In genomic region chr11:120072986-120073647, GRCm38 (mm10) we compare ENCODE assay signal across 19 mouse cellular contexts. TPM values are rescaled to one million over a fixed set of nuclear protein-coding genes. Genes with fewer than 3 reads are reported as not detected.
DNase-seq lines count a peak whose midpoint lies in the region; ATAC-seq and TF ChIP-seq lines count a peak whose summit lies in the region.
"Had no signal": no experiment of that assay in that cellular context is flagged by ENCODE, and none has a peak within 500 bp of the region (broad histone marks: within the 10 kb centered on the region; RNA-seq: fewer than 3 reads in every experiment).

No protein-coding gene starts in this region.

- H3K4me2 ChIP-seq in heart, postnatal 0 days (ENCODE audit: low read depth, low read length) = no peak overlapping the region
- H3K4me2 ChIP-seq in liver, postnatal 0 days (ENCODE audit: low read depth, low read length) = no peak overlapping the region
- H3K4me2 ChIP-seq in liver, embryonic 11.5 days = no peak overlapping the region
- H3K4me2 ChIP-seq: forebrain, embryonic 12.5 days; limb, embryonic 15.5 days; lung, embryonic 15.5 days; neural tube, embryonic 13.5 days had no signal

- no peaks in the 10 kb centered on the region for H3K4me1 ChIP-seq in heart, postnatal 0 days (ENCODE audit: control insufficient read depth, insufficient read depth)
- no peaks in the 10 kb centered on the region for H3K4me1 ChIP-seq in liver, postnatal 0 days (ENCODE audit: insufficient read depth)
- H3K4me1 ChIP-seq in liver, embryonic 11.5 days (replicated peaks; ENCODE audit: control insufficient read depth, insufficient read depth, low read length) = no peaks in the 10 kb centered on the region
- H3K4me1 ChIP-seq: lung, embryonic 15.5 days had no signal

- TF ChIP-seq EP300 in heart, postnatal 0 days (IDR thresholded peaks at IDR 0.05; ENCODE audit: low read depth) = no peak
- no peak for TF ChIP-seq EP300 in liver, postnatal 0 days (IDR thresholded peaks at IDR 0.05; ENCODE audit: low read depth)

- H3K27ac ChIP-seq in heart, postnatal 0 days (ENCODE audit: low read depth) = no peak overlapping the region
- no peak overlapping the region for H3K27ac ChIP-seq in liver, postnatal 0 days (ENCODE audit: low read depth)
- H3K27ac ChIP-seq in liver, embryonic 11.5 days (ENCODE audit: low read depth, low read length) = no peak overlapping the region
- H3K27ac ChIP-seq: forebrain, embryonic 12.5 days; limb, embryonic 15.5 days; lung, embryonic 15.5 days; neural tube, embryonic 13.5 days had no signal

- DNase-seq in heart, postnatal 0 days (ENCODE audit: low spot score) = no peak
- no peak for DNase-seq in heart, postnatal 25 days (ENCODE audit: low spot score)
- DNase-seq in liver, postnatal 0 days = no peak
- DNase-seq in liver, embryonic 11.5 days (ENCODE audit: low spot score) = no peak
- DNase-seq in ES-CJ7 (ENCODE audit: low read depth, low spot score) = peak; percentile 36
- DNase-seq in frontal cortex, postnatal 25 days (ENCODE audit: low spot score in 2 of 2) = no peak
- DNase-seq: B cell, adult 2 months; cerebellum, adult 9-11 months; heart, adult 18-20 months; kidney, adult 9 months; right cerebral cortex, postnatal 25 days; thymus, postnatal 36 days had no signal

- H3K27me3 ChIP-seq in heart, postnatal 0 days (ENCODE audit: control insufficient read depth, insufficient read depth, low read length) = no peaks in the 10 kb centered on the region
- H3K27me3 ChIP-seq in liver, postnatal 0 days (ENCODE audit: insufficient read depth, low read length) = no peaks in the 10 kb centered on the region
- H3K27me3 ChIP-seq in liver, embryonic 11.5 days (replicated peaks; ENCODE audit: control insufficient read depth, insufficient read depth, low read length) = no peaks in the 10 kb centered on the region
- H3K27me3 ChIP-seq: forebrain, embryonic 12.5 days; limb, embryonic 15.5 days; lung, embryonic 15.5 days; neural tube, embryonic 13.5 days had no signal

- no peaks in the 10 kb centered on the region for H3K9me3 ChIP-seq in heart, postnatal 0 days (replicated peaks; ENCODE audit: control insufficient read depth, low read length)
- no peaks in the 10 kb centered on the region for H3K9me3 ChIP-seq in liver, postnatal 0 days (ENCODE audit: low read length)
- no peaks in the 10 kb centered on the region for H3K9me3 ChIP-seq in liver, embryonic 11.5 days (ENCODE audit: control insufficient read depth, low read length)
- H3K9me3 ChIP-seq: forebrain, embryonic 12.5 days; limb, embryonic 15.5 days; lung, embryonic 15.5 days; megakaryocyte, embryonic 14.5 days; neural tube, embryonic 13.5 days had no signal

- intact Hi-C loops in heart, postnatal 25 days (cut with DNase I) = no loop called here

- H3K9ac ChIP-seq in heart, postnatal 0 days (replicated peaks; ENCODE audit: low read depth, low read length) = no peak overlapping the region
- H3K9ac ChIP-seq in liver, postnatal 0 days (replicated peaks) = no peak overlapping the region
- H3K9ac ChIP-seq in liver, embryonic 11.5 days (ENCODE audit: low read depth, low read length) = no peak overlapping the region
- H3K9ac ChIP-seq: forebrain, embryonic 12.5 days; limb, embryonic 15.5 days; lung, embryonic 15.5 days; neural tube, embryonic 13.5 days had no signal

- TF ChIP-seq CTCF in heart, postnatal 0 days (IDR thresholded peaks at IDR 0.05; ENCODE audit: low read depth) = peak; percentile 23
- TF ChIP-seq CTCF in liver, postnatal 0 days (IDR thresholded peaks at IDR 0.05; ENCODE audit: low read depth) = peak; percentile 46

- H3K36me3 ChIP-seq in heart, postnatal 0 days (replicated peaks; ENCODE audit: control insufficient read depth, insufficient read depth, low read length) = peaks cover 48% of the 10 kb centered on the region
- peaks cover 8% of the 10 kb centered on the region; the same call in 1 of the 2 replicates for H3K36me3 ChIP-seq in liver, postnatal 0 days (replicated peaks; ENCODE audit: insufficient read depth, low read length)
- peaks cover 16% of the 10 kb centered on the region for H3K36me3 ChIP-seq in liver, embryonic 11.5 days (ENCODE audit: control insufficient read depth, insufficient read depth, low read length)

- H3K4me3 ChIP-seq in heart, postnatal 0 days (ENCODE audit: low read depth, low read length) = no peak overlapping the region
- H3K4me3 ChIP-seq in liver, postnatal 0 days (ENCODE audit: low read depth, low read length) = no peak overlapping the region
- H3K4me3 ChIP-seq in liver, embryonic 11.5 days (ENCODE audit: low read depth, low read length) = no peak overlapping the region
- H3K4me3 ChIP-seq: forebrain, embryonic 12.5 days; limb, embryonic 15.5 days; lung, embryonic 15.5 days; megakaryocyte, embryonic 14.5 days; neural tube, embryonic 13.5 days had no signal

- no peak for ATAC-seq in heart, postnatal 0 days (ENCODE audit: insufficient read depth, low read depth)
- peak; percentile 37; the same call in 1 of the 2 replicates for ATAC-seq in liver, postnatal 0 days
- ATAC-seq in liver, embryonic 11.5 days (replicated peaks; ENCODE audit: low FRiP score) = no peak
- peak; percentile 86 for ATAC-seq in megakaryocyte-erythroid progenitor cell, adult 5-6 weeks (replicated peaks; ENCODE audit: low FRiP score, low TSS enrichment, poor library complexity, severe bottlenecking)
- ATAC-seq: hindbrain, embryonic 16.5 days had no signal

- WGBS in heart, postnatal 0 days = 87% methylated on average over 9 of the region's 9 CpGs
- WGBS in liver, postnatal 0 days (ENCODE audit: insufficient replicate concordance) = 81% methylated on average over 9 of the region's 9 CpGs
- WGBS in liver, embryonic 11.5 days = 90% methylated on average over 9 of the region's 9 CpGs

RNA-seq across cellular contexts. Expression of gene Cep131, which starts 13.5 kb away (rescaled TPM):
- total RNA-seq in heart, postnatal 0 days (2014; rRNA removed; ENCODE audit: low replicate concordance) = 3.8 and 8.5 TPM in 2 replicates
- polyA plus RNA-seq in heart, postnatal 0 days (2015; fragmentation: Nextera tagmentation; extraction: Ambion mirVana) = 6.8 and 8.2 TPM in 2 replicates
- total RNA-seq in heart, postnatal 25 days (2021) = 1 to 10 TPM; 9.3 to 9.7 TPM
- polyA plus RNA-seq in liver, postnatal 0 days (2015; fragmentation: Nextera tagmentation; extraction: Ambion mirVana) = 3.1 and 3.9 TPM in 2 replicates
- polyA plus RNA-seq in liver, embryonic 11.5 days (2014; fragmentation: Nextera tagmentation; extraction: Ambion mirVana) = 17.4 and 19.2 TPM in 2 replicates
- total RNA-seq in megakaryocyte-erythroid progenitor cell, adult 5-6 weeks (2014; fragmentation: Nextera tagmentation) = 9.6 and 18.9 TPM in 2 replicates
- total RNA-seq in megakaryocyte-erythroid progenitor cell, adult 5-6 weeks (2017) = 18.1 and 22.3 TPM in 2 replicates

RNA-seq across cellular contexts. Expression of gene Tepsin, which starts 25.4 kb away (rescaled TPM):
- total RNA-seq in heart, postnatal 0 days (2014; rRNA removed; ENCODE audit: low replicate concordance) = 16.4 and 20.4 TPM in 2 replicates
- 8.6 and 8.7 TPM in 2 replicates for polyA plus RNA-seq in heart, postnatal 0 days (2015; fragmentation: Nextera tagmentation; extraction: Ambion mirVana)
- total RNA-seq in heart, postnatal 25 days (2021) = 1 to 10 TPM; 7.4 to 8.2 TPM
- polyA plus RNA-seq in liver, postnatal 0 days (2015; fragmentation: Nextera tagmentation; extraction: Ambion mirVana) = 3.8 and 4.2 TPM in 2 replicates
- 16.4 and 19.5 TPM in 2 replicates for polyA plus RNA-seq in liver, embryonic 11.5 days (2014; fragmentation: Nextera tagmentation; extraction: Ambion mirVana)
- 12.8 and 24.1 TPM in 2 replicates for total RNA-seq in megakaryocyte-erythroid progenitor cell, adult 5-6 weeks (2014; fragmentation: Nextera tagmentation)
- total RNA-seq in megakaryocyte-erythroid progenitor cell, adult 5-6 weeks (2017) = 5.0 and 6.0 TPM in 2 replicates

RNA-seq across cellular contexts. Expression of gene Ndufaf8, which starts 25.6 kb away (rescaled TPM):
- total RNA-seq in heart, postnatal 0 days (2014; rRNA removed; ENCODE audit: low replicate concordance) = 52.7 and 84.8 TPM in 2 replicates
- polyA plus RNA-seq in heart, postnatal 0 days (2015; fragmentation: Nextera tagmentation; extraction: Ambion mirVana) = 118 and 132 TPM in 2 replicates
- 10 to 100 TPM; 67.1 to 69.7 TPM for total RNA-seq in heart, postnatal 25 days (2021)
- 63.4 and 65.4 TPM in 2 replicates for polyA plus RNA-seq in liver, postnatal 0 days (2015; fragmentation: Nextera tagmentation; extraction: Ambion mirVana)
- polyA plus RNA-seq in liver, embryonic 11.5 days (2014; fragmentation: Nextera tagmentation; extraction: Ambion mirVana) = 87.5 and 102 TPM in 2 replicates
- total RNA-seq in megakaryocyte-erythroid progenitor cell, adult 5-6 weeks (2014; fragmentation: Nextera tagmentation) = 36.8 and 74.1 TPM in 2 replicates
- 21.2 and 41.9 TPM in 2 replicates for total RNA-seq in megakaryocyte-erythroid progenitor cell, adult 5-6 weeks (2017)

RNA-seq across cellular contexts. Expression of gene Aatk, which starts 26.1 kb away (rescaled TPM):
- total RNA-seq in heart, postnatal 0 days (2014; rRNA removed; ENCODE audit: low replicate concordance) = 4.7 and 22.1 TPM in 2 replicates
- polyA plus RNA-seq in heart, postnatal 0 days (2015; fragmentation: Nextera tagmentation; extraction: Ambion mirVana) = 0.63 and 0.71 TPM in 2 replicates
- 1 to 10 TPM; 4.3 to 4.7 TPM for total RNA-seq in heart, postnatal 25 days (2021)
- polyA plus RNA-seq in liver, postnatal 0 days (2015; fragmentation: Nextera tagmentation; extraction: Ambion mirVana) = 0.72 and 0.89 TPM in 2 replicates
- polyA plus RNA-seq in liver, embryonic 11.5 days (2014; fragmentation: Nextera tagmentation; extraction: Ambion mirVana) = 0.74 and 0.86 TPM in 2 replicates
- total RNA-seq in megakaryocyte-erythroid progenitor cell, adult 5-6 weeks (2014; fragmentation: Nextera tagmentation) = 0.62 TPM in 1 of 2 replicates, not detected in the other
- not detected in 2 replicates for total RNA-seq in megakaryocyte-erythroid progenitor cell, adult 5-6 weeks (2017)

Comparison
In these comparisons a context has a peak if more than half of its experiments do, and no peak if none do; other contexts are left out.
1. ATAC-seq: peak in liver, postnatal 0 days (single experiment) and megakaryocyte-erythroid progenitor cell, adult 5-6 weeks (single experiment); none in heart, postnatal 0 days (single experiment) and liver, embryonic 11.5 days (single experiment).